Mouse (Mus musculus) hindbrain, embryonic 13.5 days (tissue): ENCODE results near the gene Vmn1r26. TPM values are rescaled to one million over a fixed set of nuclear protein-coding genes. Genes with fewer than 3 reads are reported as not detected.
"Not testable (repeated sequence)": the region's sequence is repeated elsewhere in the genome, so short reads cannot be mapped to it uniquely, and the experiment has no call there.

ENCODE experiments used
- ATAC-seq: fragments of 200-750 bp; cut with Nextera tagmentation; 2 replicates; pipeline ENCODE4 v1.8.0; 2017; ENCODE audit warnings: moderate TSS enrichment; ENCODE audit not compliant: low FRiP score
- H3K27ac ChIP-seq: fragments of 300-500 bp; sonication (generic); 2 replicates; pipeline ENCODE4 v1.5.1; 2015; ENCODE audit warnings: inconsistent platforms, mild to moderate bottlenecking, moderate library complexity
- H3K27me3 ChIP-seq: fragments of 300-500 bp; sonication (generic); 2 replicates; pipeline ENCODE4 v1.6.1; 2015; ENCODE audit warnings: mild to moderate bottlenecking, inconsistent platforms
- H3K36me3 ChIP-seq: fragments of 300-500 bp; sonication (generic); 2 replicates; pipeline ENCODE4 v1.6.1; 2015; ENCODE audit warnings: mild to moderate bottlenecking, inconsistent platforms
- H3K4me1 ChIP-seq: fragments of 300-500 bp; sonication (generic); replicated peaks from 2 replicates; pipeline ENCODE4 v1.6.1; 2015; ENCODE audit warnings: inconsistent platforms
- H3K4me2 ChIP-seq: fragments of 300-500 bp; sonication (generic); 2 replicates; pipeline ENCODE4 v1.6.1; 2015; ENCODE audit warnings: inconsistent platforms, mild to moderate bottlenecking, moderate library complexity
- H3K4me3 ChIP-seq: fragments of 300-500 bp; sonication (generic); 2 replicates; pipeline ENCODE4 v1.5.1; 2015; ENCODE audit warnings: mild to moderate bottlenecking, inconsistent platforms
- H3K9ac ChIP-seq: fragments of 300-500 bp; sonication (generic); 2 replicates; pipeline ENCODE4 v1.6.1; 2015; ENCODE audit warnings: mild to moderate bottlenecking, inconsistent platforms
- H3K9me3 ChIP-seq: fragments of 300-500 bp; sonication (generic); 2 replicates; pipeline ENCODE4 v1.6.1; 2016; ENCODE audit warnings: inconsistent platforms
- WGBS: fragments of 180-500 bp; shearing (Covaris S2); methylation state at CpG from one replicate; pipeline ENCODE4 v1.1.7; 2015; 5-methylcytosine and 5-hydroxymethylcytosine counted together
- polyA plus RNA-seq: library from polyadenylated mRNA; unstranded; fragments of >200 nt; fragmentation: Nextera tagmentation; extraction: Ambion mirVana; gene quantifications from 2 replicates; pipeline ENCODE4 v1.2.1, GENCODE M21; 2015

Vmn1r26 gene
- polyA plus RNA-seq: not detected in 2 replicates

GRCm38 (mm10) chr6:58015059-58015458 lies at the start of gene Vmn1r26:
Gene Vmn1r26, minus strand, starts transcription at chr6:58015159.
- Histone ChIP-seq H3K9me3 (no peaks in the 10 kb centered on the region), H3K36me3 (no peaks in the 10 kb centered on the region), H3K4me3 (no peak within 1 kb of the TSS), H3K27me3 (no peaks in the 10 kb centered on the region), H3K4me1 (no peaks in the 10 kb centered on the region), H3K9ac (no peak within 1 kb of the TSS), H3K27ac (no peak within 1 kb of the TSS), H3K4me2 (no peak within 1 kb of the TSS)
- WGBS: 90% methylated on average over 1 of the region's 1 CpGs
- no peak for ATAC-seq

GRCm38 (mm10) chr6:58044025-58044424 lies 29.1 kb upstream of the Vmn1r26 start:
- no peak overlapping the region for H3K4me2 ChIP-seq
- H3K27ac ChIP-seq: no peak overlapping the region
- no peak overlapping the region for H3K9ac ChIP-seq
- no peaks in the 10 kb centered on the region for H3K4me1 ChIP-seq
- no peaks in the 10 kb centered on the region for H3K9me3 ChIP-seq
- no peaks in the 10 kb centered on the region for H3K36me3 ChIP-seq
- no peak overlapping the region for H3K4me3 ChIP-seq
- H3K27me3 ChIP-seq: no peaks in the 10 kb centered on the region
- no peak for ATAC-seq

- not testable (repeated sequence) for ATAC-seq, H3K9ac ChIP-seq, H3K27me3 ChIP-seq, H3K4me3 ChIP-seq, H3K9me3 ChIP-seq, H3K27ac ChIP-seq, H3K36me3 ChIP-seq, H3K4me2 ChIP-seq, H3K4me1 ChIP-seq
- 95% methylated on average over 21 of the region's 21 CpGs for WGBS
Observed at GRCm38 (mm10) chr6:58017478-58017877, 2.5 kb upstream of the Vmn1r26 start.

GRCm38 (mm10) chr6:57980710-57981109 lies 34.2 kb downstream of the Vmn1r26 start, which contains the start of gene Vmn1r25:
Gene Vmn1r25, minus strand, starts transcription at chr6:57980810.
- Histone ChIP-seq H3K9ac (no peak within 1 kb of the TSS), H3K9me3 (no peaks in the 10 kb centered on the region), H3K4me1 (no peaks in the 10 kb centered on the region), H3K36me3 (no peaks in the 10 kb centered on the region), H3K27ac (no peak within 1 kb of the TSS), H3K4me3 (no peak within 1 kb of the TSS), H3K27me3 (no peaks in the 10 kb centered on the region), H3K4me2 (no peak within 1 kb of the TSS)
- no peak for ATAC-seq
- WGBS: 82% methylated on average over 3 of the region's 3 CpGs

- not testable (repeated sequence) for H3K27me3 ChIP-seq, H3K9ac ChIP-seq, ATAC-seq, H3K4me2 ChIP-seq, H3K36me3 ChIP-seq, H3K4me1 ChIP-seq, H3K9me3 ChIP-seq, H3K27ac ChIP-seq, H3K4me3 ChIP-seq
- 86% methylated on average over 1 of the region's 1 CpGs for WGBS
Observed at GRCm38 (mm10) chr6:57961403-57961802, 53.6 kb downstream of the Vmn1r26 start, which contains the start of gene Vmn1r24. Gene Vmn1r24, minus strand, starts transcription at chr6:57961503.

Other genes starting within 250 kb of the Vmn1r26 start
- gene Vopp1, start 190.0 kb downstream of the Vmn1r26 start, polyA plus RNA-seq: 190 and 195 TPM in 2 replicates
- not detected in 2 replicates for gene Vmn1r21, start 164.8 kb downstream of the Vmn1r26 start, polyA plus RNA-seq
- gene Vmn1r22, start 107.1 kb downstream of the Vmn1r26 start, polyA plus RNA-seq: not detected in 2 replicates
- gene Vmn1r23, start 88.3 kb downstream of the Vmn1r26 start, polyA plus RNA-seq: not detected in 2 replicates
- not detected in 2 replicates for gene Vmn1r24, start 53.7 kb downstream of the Vmn1r26 start, polyA plus RNA-seq
- not detected in 2 replicates for gene Vmn1r25, start 34.3 kb downstream of the Vmn1r26 start, polyA plus RNA-seq
- not detected in 2 replicates for gene Vmn1r27, start 203.7 kb upstream of the Vmn1r26 start, polyA plus RNA-seq
- gene Vmn1r28, start 246.9 kb upstream of the Vmn1r26 start, polyA plus RNA-seq: not detected in 2 replicates